Mouse (Mus musculus) stomach, postnatal 0 days (tissue): Measurements from ENCODE around the gene Tnr.

Source experiments
- CTCF ChIP-seq: IDR thresholded peaks from 2 replicates; pipeline ENCODE4 v1.5.1; 2016; ENCODE audit warnings: antibody characterized with exemption, low read depth, mild to moderate bottlenecking, moderate library complexity
- EP300 ChIP-seq: optimal IDR thresholded peaks from 2 replicates; pipeline ENCODE3; 2016; ENCODE audit warnings: antibody characterized with exemption

DNA sequence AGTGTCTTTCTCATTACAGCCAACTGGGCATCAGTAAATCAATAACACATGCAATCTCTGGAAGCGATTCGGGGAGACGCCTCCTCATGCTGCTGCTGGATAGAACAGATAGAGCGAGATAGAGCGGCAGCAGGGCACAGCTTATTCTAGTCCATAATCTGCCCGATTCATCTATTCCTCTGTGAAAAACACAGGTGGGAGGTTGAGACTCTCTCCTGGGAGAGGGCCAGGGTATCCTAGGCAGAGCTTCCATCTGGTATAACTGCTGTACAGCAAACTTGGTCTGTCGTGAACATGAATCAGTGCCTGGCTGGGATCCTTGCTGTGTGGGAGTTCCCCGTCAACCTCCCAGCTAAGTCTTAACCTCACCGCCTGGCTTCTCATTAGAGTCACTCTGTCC, 193.4 kb downstream of the Tnr start:
- TF ChIP-seq CTCF (no peak), EP300 (no peak)
